Mouse (Mus musculus) thymus, postnatal 36 days (tissue): ENCODE data around the gene Slc27a3.

Experiments
- DNase-seq, 2 experiments: peaks; one replicate each; pipeline ENCODE4 v3.0.0; 2022; ENCODE audit warnings: mixed read lengths in 2 of 2

Slc27a3 gene

DNA sequence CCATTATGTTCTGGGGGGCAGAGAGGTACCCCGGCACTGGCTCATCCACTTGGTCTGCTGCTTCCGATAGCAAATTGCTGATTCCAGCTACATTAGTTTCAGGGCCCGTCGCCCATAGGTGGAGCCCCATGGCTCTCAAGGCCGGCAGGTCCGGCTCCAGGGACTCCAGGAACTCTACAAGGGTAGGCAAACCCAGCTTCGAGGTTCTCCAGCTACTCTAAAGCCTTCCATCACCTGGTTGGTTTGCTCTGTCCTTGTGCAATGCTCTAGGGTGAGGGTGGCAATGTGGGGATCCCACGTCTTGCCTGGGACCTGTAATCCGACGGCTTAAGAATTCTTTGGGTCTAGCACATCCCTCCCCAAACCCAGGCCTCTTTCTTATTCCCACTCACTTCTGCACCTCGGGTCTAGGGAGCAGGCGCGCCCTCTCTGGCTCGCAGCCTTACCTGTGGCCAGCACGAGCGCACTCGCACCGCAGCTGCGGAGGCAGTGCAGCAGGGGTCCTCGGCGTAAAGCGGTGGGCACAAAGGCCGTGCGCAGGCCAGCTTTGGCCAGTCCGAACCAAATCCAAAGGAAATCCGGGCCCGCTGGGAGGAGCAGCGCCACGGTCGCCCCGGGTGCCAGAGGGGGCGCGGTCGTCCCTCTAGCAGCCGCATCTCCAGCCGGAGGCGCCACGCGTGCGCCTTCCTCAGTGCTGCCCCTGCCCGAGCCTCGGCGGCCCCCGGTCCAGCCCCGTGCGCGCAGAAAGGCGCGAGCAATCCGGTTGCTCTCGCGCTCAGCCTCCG is 820 bp downstream of the Slc27a3 start:
- DNase-seq, result no peak

DNA sequence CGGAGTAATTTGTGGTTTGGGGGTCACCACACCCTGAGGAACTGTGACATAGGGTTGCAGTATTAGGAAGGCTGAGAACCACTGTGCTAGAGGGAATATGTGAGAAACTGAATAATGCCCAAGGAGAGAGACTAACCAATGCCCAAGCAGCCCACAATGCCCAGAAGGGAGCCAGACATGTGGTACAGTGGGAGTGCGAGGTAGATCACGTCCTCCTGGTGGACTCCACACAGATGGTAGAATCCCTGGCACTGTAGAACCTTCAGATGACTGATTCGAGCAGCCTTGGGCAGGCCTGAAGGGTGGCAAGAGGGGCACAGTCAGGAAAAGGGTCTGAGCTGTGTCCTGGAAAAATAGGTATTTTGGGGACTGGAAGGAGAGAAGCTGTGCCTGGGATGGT is 1.5 kb downstream of the Slc27a3 start:
- no peak for DNase-seq

DNA sequence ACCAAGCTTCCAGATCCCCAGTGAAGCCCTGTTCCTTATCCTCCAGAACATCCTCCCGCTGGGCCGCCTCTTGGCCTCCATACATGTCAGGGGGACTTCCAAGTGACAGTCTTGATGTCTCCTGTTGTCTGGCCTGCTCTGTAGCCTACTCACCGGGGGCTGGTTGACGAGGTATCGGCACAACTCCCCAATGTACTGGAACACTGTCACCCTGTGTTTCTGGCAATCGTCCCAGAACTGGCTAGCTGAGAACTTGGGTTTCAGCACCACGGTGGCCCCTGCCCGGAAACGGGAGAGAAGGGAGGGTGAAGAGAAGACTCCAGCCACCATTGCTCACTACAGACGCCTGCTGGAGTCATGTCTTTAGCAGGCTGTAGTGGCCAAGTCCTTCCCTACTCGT is 2.3 kb downstream of the Slc27a3 start:
- no peak for DNase-seq

DNA sequence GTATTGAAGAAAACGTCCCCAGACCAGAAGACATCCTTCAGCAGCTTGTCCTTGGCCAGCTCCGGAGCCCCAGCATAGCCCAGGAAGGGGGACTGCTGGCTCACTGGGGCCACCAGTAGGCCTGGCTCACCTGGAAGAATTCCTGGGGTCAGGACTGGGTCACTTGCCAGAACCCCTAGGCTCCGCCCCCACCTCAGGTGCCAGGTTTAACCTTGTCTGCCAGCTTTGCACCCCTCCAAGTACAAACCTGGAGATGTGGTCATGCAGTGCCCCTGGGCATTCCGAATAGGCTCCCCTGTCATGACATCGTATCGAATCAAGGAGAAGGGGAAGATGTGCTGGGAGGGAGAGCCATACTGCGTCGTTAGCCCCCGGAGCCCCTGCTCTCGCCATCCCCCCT is 2.9 kb downstream of the Slc27a3 start:
- DNase-seq, result no peak

DNA sequence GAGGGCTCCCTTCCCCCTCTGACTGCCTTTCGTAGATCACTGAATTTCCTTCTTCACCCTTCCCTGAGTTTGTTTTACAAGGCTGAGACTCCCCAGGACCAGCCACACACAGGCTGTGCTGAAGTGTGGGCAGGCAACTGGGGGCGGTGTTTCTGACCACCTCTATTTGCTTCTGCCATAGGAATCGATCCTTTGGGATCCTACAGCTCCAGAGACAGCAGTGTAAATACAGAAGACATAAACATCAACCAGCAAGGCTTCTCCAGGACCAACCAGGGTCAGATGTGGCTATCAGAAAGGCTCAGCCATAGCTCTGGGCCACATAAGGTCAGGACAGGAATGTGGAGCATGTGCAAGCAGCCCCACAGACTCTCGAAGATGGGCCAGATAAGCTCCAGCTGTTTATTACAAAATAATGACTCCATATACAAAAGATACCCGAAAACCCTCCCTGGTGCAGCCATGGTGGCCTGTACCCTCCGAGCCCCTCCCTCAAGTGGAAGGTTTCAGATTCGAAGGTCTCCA is 4.8 kb downstream of the Slc27a3 start:
- no peak for DNase-seq

DNA sequence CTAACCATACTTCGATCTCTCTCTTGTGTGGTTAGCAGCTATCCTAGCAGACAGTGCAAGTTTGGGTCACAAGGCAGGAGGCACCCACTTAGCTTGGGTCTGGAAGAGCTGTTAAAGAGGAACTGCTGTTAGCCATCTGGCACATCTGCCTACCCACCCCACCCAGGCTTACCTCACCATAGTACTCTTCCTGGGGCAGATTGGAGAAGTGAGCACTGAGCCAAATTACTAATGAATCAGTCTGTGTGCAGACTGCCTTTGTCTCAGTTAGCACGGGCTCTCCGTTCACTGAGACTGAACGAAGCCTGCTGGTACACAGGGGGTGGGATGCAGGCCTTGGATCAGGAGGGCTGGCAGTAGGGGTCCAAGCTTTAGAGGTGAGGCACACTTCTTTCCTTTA is 6.0 kb downstream of the Slc27a3 start:
- DNase-seq, result no peak

DNA sequence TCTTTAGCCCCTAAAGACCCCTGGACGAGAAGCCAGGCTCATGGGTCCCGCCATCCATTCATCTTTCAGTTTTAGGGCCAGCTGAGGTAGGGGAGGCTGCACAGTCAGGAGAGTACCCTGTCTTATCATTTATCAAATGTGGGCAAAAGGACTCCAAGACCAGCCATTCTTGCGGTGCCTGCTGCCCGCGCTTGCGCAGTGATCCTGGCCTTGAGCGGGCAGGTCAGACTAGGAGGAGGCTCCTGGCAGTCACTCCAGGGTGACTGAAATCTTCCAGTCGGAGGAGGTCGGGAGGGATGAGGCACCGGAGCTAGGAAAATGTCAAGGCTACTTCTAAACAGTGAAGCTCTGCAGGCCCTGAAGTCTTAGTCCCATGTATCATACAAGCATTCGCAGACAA is 8.0 kb downstream of the Slc27a3 start:
- DNase-seq, result no peak

DNA sequence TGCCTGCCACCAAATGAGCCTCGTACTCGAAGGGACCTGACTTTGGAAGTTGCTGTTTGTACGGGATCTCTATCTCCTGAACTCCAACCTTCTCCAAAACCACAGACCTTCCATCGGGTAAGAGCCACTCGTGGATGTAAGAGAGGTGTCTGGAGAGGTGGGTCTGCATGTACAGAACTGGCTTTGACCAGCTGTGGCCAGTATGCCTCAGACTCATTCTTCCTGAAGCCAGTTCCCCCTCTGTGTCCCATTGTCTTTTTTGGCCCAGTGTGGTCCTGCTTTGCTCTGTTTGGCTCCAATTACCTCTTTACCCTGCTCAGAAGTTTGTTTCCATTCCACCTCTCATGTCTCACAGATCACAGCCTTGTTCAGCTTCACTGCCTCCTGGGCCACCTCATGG is 11.2 kb downstream of the Slc27a3 start:
- DNase-seq, result no peak

DNA sequence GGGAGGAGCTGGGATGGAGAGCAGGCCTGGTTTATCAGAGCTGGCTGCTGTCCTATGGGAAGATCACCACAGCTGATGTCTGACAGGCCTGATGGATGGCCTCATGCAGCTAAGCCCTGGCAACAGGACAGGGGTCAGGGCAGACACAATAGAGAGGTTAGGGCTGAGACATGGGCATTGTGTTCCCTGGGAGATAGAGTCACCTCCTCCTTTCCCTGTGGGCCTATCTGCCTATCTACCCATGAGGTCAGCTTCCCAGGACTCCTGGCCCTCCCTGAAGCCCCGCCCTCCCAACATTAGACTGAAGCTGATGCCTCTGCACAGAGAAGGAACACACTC is 13.5 kb downstream of the Slc27a3 start:
- DNase-seq, result no peak

DNA sequence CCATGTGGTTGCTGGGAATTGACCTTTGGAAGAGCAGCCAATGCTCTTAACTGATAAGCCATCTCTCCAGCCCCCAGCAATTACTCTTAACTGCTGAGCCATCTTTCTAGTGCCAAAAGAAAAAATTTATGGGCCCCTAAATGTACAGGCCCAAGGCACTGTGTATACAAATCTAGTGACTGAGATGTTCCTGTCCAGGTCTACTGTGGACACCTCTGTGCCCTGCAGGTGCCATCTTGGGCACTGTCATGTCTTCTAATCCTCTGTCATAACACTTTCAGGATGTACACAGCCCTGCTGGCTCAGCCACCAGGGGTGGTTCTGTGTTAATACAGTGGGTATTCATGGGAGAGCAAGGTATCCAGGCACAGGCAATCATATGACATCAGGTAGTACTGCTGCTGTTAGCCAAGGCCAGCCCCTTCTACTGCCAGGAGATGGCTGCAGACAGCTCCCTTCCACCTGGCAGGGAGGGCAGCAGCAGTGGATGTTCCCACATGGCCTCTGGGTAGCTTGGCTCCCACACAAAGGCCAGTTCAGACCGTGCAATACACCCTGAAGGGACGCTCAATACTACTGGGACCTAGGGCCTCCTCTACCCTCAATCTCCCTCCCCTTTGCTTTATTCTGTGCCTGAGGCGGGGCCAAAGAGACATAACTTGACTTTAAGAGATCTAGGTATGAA is 14.0 kb downstream of the Slc27a3 start:
- no peak for DNase-seq

DNA sequence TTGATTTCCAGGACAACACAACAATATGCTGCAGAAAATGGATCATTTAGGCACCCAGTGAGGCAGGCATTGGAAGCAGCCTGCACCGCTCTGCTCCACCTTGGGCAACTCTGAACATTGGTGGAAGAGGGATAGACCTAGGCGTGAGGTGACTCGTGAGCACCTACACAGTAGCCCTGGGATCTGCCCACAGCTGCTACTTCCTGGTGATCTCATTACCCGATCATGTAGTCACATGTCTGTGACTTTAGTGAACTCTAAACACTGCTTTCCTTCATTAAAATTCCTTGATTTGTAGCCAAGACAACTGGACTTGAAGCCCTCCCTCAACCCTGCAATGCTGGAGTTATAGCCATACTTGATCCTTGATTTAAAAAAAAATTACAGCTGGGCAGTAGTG is 15.4 kb downstream of the Slc27a3 start:
- DNase-seq, result no peak

DNA sequence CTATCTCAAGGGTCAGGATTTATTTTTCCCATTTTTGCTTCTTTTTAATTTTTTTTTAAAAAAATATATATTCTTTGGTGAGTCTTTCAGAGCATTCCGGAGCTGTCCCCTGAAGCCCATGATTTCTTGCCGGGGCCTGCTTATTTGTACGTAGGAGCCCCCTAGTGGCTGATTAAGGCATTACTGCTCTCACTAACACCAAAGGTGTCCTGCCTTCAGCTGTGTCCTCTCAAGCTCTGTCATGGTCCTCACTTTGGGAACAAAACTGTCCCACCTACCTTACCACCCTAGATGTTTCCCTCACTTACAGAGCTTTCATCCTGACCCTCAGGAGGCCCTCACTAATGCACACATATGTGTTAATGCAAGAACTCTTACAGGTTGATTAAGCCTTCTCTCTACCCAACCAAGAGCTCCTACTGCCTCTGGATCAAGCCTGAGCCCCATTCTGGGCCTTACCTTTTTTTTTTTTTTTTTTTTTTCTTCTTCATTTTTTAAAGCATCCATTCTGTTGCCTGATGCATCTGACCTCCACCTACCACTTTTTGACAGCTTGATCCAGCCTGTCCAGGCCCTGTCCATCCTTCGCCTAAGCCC is 16.2 kb downstream of the Slc27a3 start:
- peak; percentile 52 to 67 for DNase-seq

DNA sequence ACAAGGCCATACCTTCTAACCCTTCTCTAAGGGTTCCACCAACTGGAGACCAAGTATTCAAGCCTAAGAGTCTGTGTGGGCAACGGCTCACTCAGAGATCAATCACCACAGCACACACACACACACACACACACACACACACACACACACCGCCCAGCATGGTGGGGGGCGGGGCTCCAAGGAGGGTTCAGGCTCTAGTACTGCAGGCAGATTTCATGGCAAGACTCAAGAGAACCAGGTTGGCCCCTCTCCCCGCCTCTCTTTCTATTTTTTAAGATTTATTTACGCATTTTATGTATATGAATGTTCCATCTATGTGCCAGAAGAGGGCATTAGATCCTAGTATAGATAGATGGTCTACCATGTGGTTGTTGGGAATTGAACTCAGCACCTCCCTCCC is 16.9 kb downstream of the Slc27a3 start:
- DNase-seq, result no peak

DNA sequence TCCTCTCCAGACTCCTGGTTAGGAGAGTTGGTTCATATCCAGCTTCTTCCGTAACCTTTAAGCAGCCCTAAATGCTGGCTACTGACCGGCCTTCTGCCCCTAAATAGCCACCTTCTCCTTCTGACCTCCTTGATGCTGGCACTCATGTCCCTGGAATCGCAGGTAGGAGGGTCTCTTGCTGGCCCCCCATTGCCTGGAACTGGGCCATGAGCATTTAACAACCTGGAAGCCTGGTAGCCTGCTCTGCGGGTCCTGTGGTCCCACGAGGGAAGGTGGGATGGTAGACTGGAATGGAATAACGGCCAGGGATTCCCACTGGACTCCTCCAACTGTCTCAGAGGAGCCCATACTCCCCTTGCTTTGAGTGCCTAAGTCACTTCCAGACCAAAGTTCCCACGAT is 17.9 kb downstream of the Slc27a3 start:
- DNase-seq, result no peak

DNA sequence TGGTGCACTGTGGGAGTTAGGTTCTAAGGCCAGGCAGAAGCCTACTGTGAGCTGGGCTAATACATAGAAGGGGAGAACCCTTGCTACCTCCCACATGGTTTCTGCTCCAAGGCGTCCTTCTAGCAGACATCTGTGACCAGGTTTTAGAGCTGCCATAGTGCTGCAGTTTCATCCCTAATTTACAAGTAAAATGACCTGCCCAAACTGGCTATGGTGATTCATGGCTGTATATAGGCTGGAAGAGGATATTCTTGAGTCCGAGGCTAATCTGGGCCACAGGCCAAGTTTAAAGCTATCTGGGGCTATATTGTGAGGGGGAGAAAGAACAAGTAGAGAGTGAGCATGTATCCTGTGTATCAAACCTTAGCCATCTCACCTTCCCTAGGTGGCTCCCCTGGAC is 20.7 kb downstream of the Slc27a3 start:
- no peak for DNase-seq

DNA sequence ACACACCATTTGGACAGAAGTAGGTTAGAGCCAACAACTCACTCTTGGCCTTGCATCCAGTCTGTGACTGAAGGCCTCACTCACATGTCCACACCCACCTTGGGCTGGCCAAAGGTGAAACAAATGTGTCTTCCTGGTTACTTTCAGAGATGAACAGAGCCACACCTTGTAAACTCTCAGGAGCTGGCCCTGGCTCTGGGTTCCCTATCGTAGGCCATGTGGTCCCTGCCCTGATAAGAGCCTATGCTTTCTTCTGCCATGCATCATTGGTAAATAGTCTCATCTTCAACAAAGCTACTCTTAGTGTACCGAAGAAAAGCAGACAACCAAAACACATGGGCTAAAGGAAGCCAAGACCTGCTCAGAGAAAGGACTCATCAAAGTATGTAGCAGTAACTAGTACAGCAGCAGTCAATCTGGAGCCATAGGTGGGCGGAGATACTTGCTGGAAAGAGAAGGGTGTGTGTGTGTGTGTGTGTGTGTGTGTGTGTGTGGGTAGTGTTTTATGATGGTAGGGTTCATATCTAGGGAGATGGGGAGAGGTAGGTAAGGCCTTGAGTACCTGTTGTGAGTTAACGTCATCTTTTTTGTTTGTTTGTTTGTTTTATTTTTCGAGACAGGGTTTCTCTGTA is 22.6 kb downstream of the Slc27a3 start:
- DNase-seq, result no peak

DNA sequence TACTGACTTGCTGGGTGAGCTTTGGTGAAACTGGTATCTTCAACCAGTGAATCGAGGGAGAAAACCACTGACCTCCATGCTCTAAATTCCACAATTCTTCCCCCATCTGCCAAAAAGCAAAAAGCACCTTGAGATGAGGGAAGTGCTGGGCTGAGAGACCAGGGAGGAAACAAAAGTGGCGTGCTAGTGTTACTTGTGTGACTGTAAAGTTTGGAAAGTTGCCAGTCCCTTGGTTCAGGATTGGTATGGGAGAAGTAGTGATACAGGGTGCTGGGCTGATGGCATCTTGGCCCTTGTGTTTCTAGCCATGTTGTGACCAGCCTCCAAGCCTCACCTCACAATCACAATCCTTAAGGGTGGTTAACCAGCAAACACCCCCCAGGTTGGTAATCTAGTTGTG is 27.4 kb downstream of the Slc27a3 start:
- no peak for DNase-seq

DNA sequence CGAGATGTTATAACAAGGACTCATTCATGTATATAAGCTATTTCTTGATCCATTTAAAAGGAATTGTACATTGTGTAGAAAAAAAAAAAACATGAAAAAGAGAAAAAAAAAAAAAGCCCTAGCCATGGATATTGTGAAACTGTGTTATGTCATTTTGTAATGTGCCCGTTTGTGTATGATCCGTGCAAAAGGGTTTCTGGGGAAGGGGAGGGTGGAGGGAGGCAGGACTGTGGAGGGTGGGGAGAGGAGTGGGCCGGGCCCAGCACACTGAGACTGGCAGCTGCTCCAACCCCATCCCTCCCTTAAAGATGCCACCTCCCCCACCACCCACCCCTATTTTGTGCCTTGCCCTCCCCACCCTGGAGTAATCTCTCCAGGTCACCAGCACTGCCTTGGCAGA is 28.3 kb downstream of the Slc27a3 start:
- DNase-seq, result no peak

DNA sequence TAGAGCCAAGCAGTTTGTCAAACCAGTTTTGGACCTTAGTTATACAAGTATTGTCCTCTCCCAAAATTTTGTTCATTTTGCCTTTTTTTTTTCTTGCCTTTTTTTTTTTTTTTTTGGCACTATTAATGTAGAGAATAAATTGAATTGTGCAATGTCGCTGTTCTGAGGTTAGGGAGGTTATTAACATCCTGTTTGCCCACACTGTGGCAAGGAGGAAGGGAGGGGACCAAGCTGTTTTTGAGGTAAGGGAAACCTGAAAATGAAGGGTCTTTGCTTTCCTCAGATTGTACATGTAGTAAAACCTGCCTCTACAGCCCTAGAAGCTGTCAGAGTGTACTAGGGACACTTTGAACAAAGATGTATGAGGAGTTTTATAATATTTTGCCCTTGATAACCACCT is 30.5 kb downstream of the Slc27a3 start:
- DNase-seq, result no peak

DNA sequence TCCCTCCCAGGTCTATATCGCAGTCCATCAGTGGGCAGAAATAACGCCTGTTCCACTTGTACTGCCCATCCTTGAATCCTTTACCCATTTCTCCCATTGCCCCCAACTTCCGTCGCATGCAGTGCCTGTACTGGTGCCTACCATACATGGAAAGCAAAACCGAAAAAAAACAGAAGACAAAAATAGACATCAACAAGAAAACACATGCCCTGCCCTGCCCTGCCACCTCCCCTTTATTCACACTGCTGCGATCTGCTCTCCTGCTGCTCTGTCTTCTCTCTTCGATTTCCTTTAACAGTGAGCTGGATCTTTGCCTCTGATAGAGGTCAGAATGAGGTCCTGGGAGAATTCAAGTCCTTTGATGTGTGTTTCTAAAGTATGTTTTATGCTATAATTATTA is 31.8 kb downstream of the Slc27a3 start:
- no peak for DNase-seq

DNA sequence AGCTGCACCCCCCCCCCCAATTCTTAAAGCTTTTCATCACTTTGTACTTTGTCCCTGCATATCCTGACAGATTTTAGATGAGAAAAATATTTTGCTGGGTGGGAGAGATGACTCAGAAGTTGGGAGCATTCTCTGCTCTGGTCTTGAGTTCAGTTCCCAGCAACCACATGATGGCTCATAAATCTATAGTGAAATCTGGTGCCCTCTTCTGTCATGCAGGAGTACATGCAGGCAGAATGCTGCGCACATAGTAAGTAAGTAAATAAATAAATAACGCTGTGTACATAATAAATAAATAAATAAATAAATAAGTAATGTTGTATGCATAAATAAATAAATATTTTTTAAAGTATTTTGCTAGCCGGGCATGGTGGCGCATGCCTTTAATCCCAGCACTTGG is 41.9 kb downstream of the Slc27a3 start:
- no peak for DNase-seq

DNA sequence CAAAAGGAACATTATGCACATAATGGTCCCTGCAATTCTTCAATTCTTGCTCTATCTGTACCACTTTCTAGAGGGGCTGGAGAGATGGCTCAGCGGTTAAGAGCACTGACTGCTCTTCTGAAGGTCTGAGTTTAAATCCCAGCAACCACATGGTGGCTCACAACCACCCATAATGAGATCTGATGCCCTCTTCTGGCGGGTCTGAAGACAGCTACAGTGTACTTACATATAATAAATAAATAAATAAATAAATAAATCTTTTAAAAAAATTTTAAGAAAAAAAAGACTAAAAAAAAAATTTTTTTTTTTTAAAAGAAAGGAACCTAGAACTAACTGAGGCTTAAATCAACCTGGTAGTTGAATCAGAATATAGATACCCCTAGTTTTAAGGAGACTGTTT is 46.9 kb downstream of the Slc27a3 start:
- peak in 1 of 2 experiments; percentile 18 for DNase-seq

DNA sequence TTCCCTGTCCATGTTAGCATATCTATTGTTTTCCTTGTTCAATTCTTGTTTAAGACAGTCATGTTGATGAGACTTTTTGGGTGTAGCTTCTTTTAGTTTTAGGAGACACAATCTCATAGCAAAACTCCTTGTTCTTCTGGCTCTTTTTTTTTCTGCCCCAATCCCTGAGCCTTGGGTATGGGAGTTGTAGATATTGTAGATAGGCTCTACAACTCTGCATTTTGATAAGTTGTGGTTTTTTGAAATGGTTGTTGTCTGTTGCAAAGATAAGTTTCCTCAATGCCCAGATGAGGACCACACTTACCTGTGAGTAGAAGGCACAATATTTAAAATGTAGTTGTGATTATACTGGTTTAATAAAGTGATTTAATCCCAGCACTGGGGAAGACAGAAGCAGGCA is 49.6 kb downstream of the Slc27a3 start:
- no peak for DNase-seq

DNA sequence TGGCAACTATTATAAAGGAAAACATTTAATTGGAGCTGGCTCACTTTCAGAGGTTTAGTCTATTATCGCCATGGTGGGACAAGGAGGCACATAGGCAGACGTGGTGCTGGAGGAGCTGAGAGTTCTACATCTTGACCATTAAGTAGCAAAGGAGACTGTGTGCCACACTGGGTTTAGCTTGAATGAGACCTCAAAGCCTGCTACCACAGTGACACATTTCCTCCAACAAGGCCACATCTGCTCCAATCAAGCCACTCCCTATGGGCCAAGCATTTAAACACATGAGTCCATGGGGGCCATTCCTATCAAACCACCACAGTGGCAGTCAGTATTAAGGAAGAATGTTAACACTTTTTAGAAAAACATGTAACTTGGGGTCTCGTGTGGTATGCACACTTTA is 51.5 kb downstream of the Slc27a3 start:
- no peak for DNase-seq
